Mouse (Mus musculus): ENCODE measurements around the gene Arhgap30. TPM values are rescaled to one million over a fixed set of nuclear protein-coding genes. Genes with fewer than 3 reads are reported as not detected.

The Arhgap30 gene
- total RNA-seq, 2 experiments from 2014 or later = 1.7 to 2.3 TPM

- no peak for DNase-seq
Observed at GRCm38 (mm10) chr1:171375646-171376097, 13.1 kb upstream of the Arhgap30 start.

- no peak for DNase-seq
Observed at GRCm38 (mm10) chr1:171378298-171378697, 10.5 kb upstream of the Arhgap30 start.

- DNase-seq = peak; percentile 70
Observed at GRCm38 (mm10) chr1:171379935-171380599, 8.7 kb upstream of the Arhgap30 start.

- DNase-seq = no peak
Observed at GRCm38 (mm10) chr1:171382096-171382620, 6.6 kb upstream of the Arhgap30 start.

- no peak for DNase-seq
Observed at GRCm38 (mm10) chr1:171384361-171384760, 4.4 kb upstream of the Arhgap30 start.

GRCm38 (mm10) chr1:171385171-171385570 lies 3.6 kb upstream of the Arhgap30 start:
- DNase-seq = no peak

GRCm38 (mm10) chr1:171387099-171387498 lies 1.7 kb upstream of the Arhgap30 start:
- no peak for DNase-seq

GRCm38 (mm10) chr1:171390101-171390500 lies 1.3 kb downstream of the Arhgap30 start:
- no peak for DNase-seq

- DNase-seq = no peak
Observed at GRCm38 (mm10) chr1:171401821-171402220, 13.1 kb downstream of the Arhgap30 start.

- no peak for DNase-seq
Observed at GRCm38 (mm10) chr1:171402991-171403390, 14.2 kb downstream of the Arhgap30 start.

GRCm38 (mm10) chr1:171407263-171407662 lies 18.5 kb downstream of the Arhgap30 start:
- no peak for DNase-seq

GRCm38 (mm10) chr1:171410231-171410630 lies 21.5 kb downstream of the Arhgap30 start:
- no peak for DNase-seq

GRCm38 (mm10) chr1:171410947-171411484 lies 22.3 kb downstream of the Arhgap30 start, which contains the start of gene Usf1:
Gene Usf1, plus strand, starts transcription at chr1:171411313.
- peak; percentile 93 for DNase-seq

- DNase-seq = no peak
Observed at GRCm38 (mm10) chr1:171411492-171411941, 22.8 kb downstream of the Arhgap30 start.

- DNase-seq = peak; percentile 22
Observed at GRCm38 (mm10) chr1:171412001-171412441, 23.3 kb downstream of the Arhgap30 start.

- DNase-seq = no peak
Observed at GRCm38 (mm10) chr1:171412446-171412845, 23.7 kb downstream of the Arhgap30 start.

GRCm38 (mm10) chr1:171413608-171414007 lies 24.9 kb downstream of the Arhgap30 start:
- no peak for DNase-seq

GRCm38 (mm10) chr1:171418660-171419059 lies 29.9 kb downstream of the Arhgap30 start, which contains the start of gene Tstd1:
Gene Tstd1, plus strand, starts transcription at chr1:171418872.
- DNase-seq = no peak

- DNase-seq = no peak
Observed at GRCm38 (mm10) chr1:171419291-171419882, 30.6 kb downstream of the Arhgap30 start.

- no peak for DNase-seq
Observed at GRCm38 (mm10) chr1:171419905-171420304, 31.2 kb downstream of the Arhgap30 start.

GRCm38 (mm10) chr1:171422504-171423095 lies 33.8 kb downstream of the Arhgap30 start:
- DNase-seq = no peak

GRCm38 (mm10) chr1:171424638-171425037 lies 35.9 kb downstream of the Arhgap30 start:
- DNase-seq = no peak

- DNase-seq = no peak
Observed at GRCm38 (mm10) chr1:171425126-171425525, 36.4 kb downstream of the Arhgap30 start.
